Mouse (Mus musculus) forebrain, embryonic 11.5 days (tissue): ENCODE data around the gene Vps33b. TPM values are rescaled to one million over a fixed set of nuclear protein-coding genes. Genes with fewer than 3 reads are reported as not detected.
"Not testable (repeated sequence)": the region's sequence is repeated elsewhere in the genome, so short reads cannot be mapped to it uniquely, and the experiment has no call there.

Experiments used
- ATAC-seq: fragments of 200-750 bp; cut with Nextera tagmentation; replicated peaks from 2 replicates; pipeline ENCODE4 v1.8.0; 2017; ENCODE audit warnings: moderate TSS enrichment; ENCODE audit not compliant: low FRiP score
- DNase-seq: peaks from one replicate; pipeline ENCODE4 v3.0.0-alpha.2; 2017; ENCODE audit warnings: low spot score
- H3K27ac ChIP-seq: fragments of 300-500 bp; sonication (generic); 2 replicates; pipeline ENCODE4 v1.5.1; 2014; ENCODE audit warnings: low read depth, low read length
- H3K27me3 ChIP-seq: fragments of 300-500 bp; sonication (generic); 2 replicates; pipeline ENCODE4 v1.6.1; 2014; ENCODE audit warnings: mild to moderate bottlenecking, low read length, mixed read lengths; ENCODE audit not compliant: control insufficient read depth, insufficient read depth
- H3K36me3 ChIP-seq: fragments of 300-500 bp; sonication (generic); 2 replicates; pipeline ENCODE4 v1.6.1; 2014; ENCODE audit warnings: mild to moderate bottlenecking, low read length, moderate library complexity, mixed read lengths; ENCODE audit not compliant: control insufficient read depth, insufficient read depth
- H3K4me1 ChIP-seq: fragments of 300-500 bp; sonication (generic); replicated peaks from 2 replicates; pipeline ENCODE4 v1.6.1; 2014; ENCODE audit warnings: low read length, mixed read lengths; ENCODE audit not compliant: control insufficient read depth, insufficient read depth
- H3K4me2 ChIP-seq: fragments of 300-500 bp; sonication (generic); 2 replicates; pipeline ENCODE4 v1.6.1; 2014; ENCODE audit warnings: low read depth, mild to moderate bottlenecking, low read length, moderate library complexity, mixed read lengths; ENCODE audit not compliant: severe bottlenecking
- H3K4me3 ChIP-seq: fragments of 300-500 bp; sonication (generic); 2 replicates; pipeline ENCODE4 v1.5.1; 2014; ENCODE audit warnings: low read depth, low read length
- H3K9ac ChIP-seq: fragments of 300-500 bp; sonication (generic); 2 replicates; pipeline ENCODE4 v1.6.1; 2014; ENCODE audit warnings: low read length
- H3K9me3 ChIP-seq: fragments of 300-500 bp; sonication (generic); 2 replicates; pipeline ENCODE4 v1.6.1; 2016; ENCODE audit warnings: low read length, mixed read lengths; ENCODE audit not compliant: control insufficient read depth
- WGBS: fragments of 180-500 bp; shearing (Covaris S2); extraction: QIAGEN DNeasy Blood & Tissue Kit; methylation state at CpG from one replicate; pipeline ENCODE4 v1.1.7; 2014; 5-methylcytosine and 5-hydroxymethylcytosine counted together
- polyA plus RNA-seq: library from polyadenylated mRNA; unstranded; fragments of >200 nt; fragmentation: Nextera tagmentation; extraction: Ambion mirVana; gene quantifications from 2 replicates; pipeline ENCODE4 v1.2.1, GENCODE M21; 2014

Gene Vps33b
- polyA plus RNA-seq, 1 experiment from 2014 or later, result 20.6 TPM

DNA sequence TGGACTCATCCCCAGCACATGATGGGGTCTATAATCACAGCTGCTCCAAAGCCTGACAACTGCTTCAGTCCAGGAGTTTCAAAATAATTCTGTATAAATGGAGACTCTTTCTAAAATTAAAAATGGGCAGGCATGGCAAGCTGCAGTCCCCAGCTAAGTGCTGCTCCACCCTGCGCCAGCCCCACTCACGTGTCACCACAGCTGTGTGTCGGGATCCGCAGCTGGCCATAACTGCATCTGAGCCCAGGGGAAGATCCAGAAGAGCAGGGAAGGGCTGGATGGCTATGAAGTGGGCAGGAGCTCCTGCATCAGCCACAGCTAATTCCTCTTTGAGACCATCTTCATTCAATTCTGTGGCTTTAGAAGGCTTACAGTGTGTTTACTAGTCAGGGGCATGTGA lies 49.2 kb downstream of the Vps33b start:
- no peak for ATAC-seq
- no peaks in the 10 kb centered on the region for H3K27me3 ChIP-seq
- H3K4me3 ChIP-seq, result no peak overlapping the region
- peaks cover 15% of the 10 kb centered on the region for H3K36me3 ChIP-seq
- no peak overlapping the region for H3K9ac ChIP-seq
- H3K4me1 ChIP-seq, result 0 out of 2 replicates have a peak, but pooled peaks cover 4% of the 10 kb centered on the region
- H3K9me3 ChIP-seq, result no peaks in the 10 kb centered on the region
- no peak overlapping the region for H3K27ac ChIP-seq
- no peak for DNase-seq
- no peak overlapping the region for H3K4me2 ChIP-seq
- WGBS, result 95% methylated on average over 4 of the region's 4 CpGs

DNA sequence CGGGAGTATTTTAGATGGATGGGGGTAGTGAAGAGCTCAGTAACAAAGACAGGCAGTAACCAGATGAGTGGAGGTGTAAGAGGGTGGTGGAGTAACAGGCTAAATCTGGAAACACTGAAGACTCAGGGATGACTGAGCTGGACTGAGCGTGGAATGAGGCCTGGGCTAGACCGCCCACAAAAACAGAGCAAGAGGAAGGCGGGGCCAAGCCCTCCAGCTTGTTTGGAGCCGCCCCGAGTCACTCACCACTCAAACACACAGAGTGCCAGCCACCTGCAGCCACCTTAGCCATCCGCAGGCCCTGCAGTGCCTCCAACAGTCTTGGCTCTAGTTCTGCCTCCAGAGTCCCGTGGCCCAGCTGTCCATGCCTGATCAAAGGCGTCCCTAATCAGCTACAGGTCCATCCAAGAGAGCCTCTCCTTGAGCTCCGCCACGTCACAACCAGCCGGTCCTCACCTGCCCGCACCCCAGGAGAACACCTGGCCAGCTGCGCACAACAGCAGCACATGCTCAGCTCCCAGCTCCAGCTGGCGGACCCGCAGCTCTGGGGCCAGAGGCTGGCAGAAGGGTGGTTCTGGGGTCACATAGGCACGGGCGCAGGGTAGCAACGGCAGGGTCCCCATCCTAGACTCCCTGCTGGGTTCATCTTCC lies 50.5 kb downstream of the Vps33b start:
- no peaks in the 10 kb centered on the region for H3K27me3 ChIP-seq
- H3K36me3 ChIP-seq, result peaks cover 2% of the 10 kb centered on the region; the same call in 1 of the 2 replicates
- no peaks in the 10 kb centered on the region for H3K9me3 ChIP-seq
- H3K4me3 ChIP-seq, result no peak overlapping the region
- 82% methylated on average over 19 of the region's 19 CpGs for WGBS
- H3K27ac ChIP-seq, result no peak overlapping the region
- no peak for DNase-seq
- ATAC-seq, result no peak
- H3K4me1 ChIP-seq, result 0 out of 2 replicates have a peak, but pooled peaks cover 4% of the 10 kb centered on the region
- no peak overlapping the region for H3K4me2 ChIP-seq
- H3K9ac ChIP-seq, result no peak overlapping the region

DNA sequence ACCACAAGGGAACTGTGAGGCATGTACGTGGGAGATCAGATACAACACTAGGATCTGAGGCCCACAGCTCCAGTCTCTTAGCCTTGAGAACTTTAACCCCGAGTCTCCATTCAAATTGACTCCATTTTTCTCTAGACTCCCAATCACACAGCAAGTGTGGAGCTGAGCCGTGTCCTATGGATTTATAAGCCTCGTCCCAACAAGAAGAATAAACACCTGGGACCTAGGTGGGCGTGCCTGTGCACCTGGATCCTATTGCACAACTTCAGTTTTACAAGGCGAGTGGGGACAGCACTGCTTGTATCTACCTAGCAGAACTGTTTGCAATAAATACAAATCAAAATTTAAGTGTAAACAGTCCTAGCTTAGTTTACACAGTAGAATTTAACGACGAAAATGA lies 53.9 kb downstream of the Vps33b start:
- no peak for ATAC-seq
- peaks cover 9% of the 10 kb centered on the region; the same call in 1 of the 2 replicates for H3K36me3 ChIP-seq

DNA sequence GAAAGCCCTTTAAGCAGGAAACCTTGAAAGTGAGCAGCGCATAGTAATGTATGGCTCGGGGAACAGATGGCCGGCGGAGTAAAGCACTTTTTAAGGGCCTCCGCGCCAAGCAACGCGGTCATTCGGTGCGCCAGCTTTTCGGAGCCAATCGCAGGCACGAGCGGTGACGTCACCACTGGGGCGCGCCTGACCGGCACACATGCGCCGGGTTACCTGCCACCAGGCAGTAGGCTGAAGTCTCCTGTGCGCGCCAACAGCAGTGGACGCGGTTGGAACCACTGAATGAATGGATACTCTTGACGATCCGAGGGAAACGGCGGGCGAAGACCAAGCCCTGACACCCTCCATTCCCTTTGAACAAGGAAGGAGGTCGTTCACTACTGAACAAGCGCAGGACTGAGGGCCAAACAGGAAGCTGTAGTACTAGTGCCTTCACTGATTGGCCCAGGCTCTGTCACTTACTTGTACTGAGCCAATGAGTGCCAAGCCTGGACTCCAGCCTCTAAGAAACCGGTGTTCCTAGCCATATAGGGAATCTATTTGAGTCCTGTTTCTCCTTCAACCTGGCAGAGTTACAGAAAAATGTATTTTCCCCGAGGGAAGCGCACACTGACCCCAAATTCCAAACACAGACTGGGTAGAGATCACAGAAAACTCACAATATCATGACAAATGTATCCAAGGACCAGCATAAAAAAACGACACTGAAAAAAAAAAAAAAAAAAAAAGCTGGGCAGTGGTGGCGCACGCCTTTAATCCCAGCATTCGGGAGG lies 54.8 kb downstream of the Vps33b start, which contains the start of gene Rccd1:
TSS of gene Rccd1 (minus strand) at position 412 of the 773 bp plus-strand sequence.
- ATAC-seq (peak; percentile 99), DNase-seq (peak; percentile 96)
- 2% methylated on average over 38 of the region's 38 CpGs for WGBS
- peaks cover 9% of the 10 kb centered on the region; the same call in 1 of the 2 replicates for H3K36me3 ChIP-seq
- H3K27ac ChIP-seq, result peak within 1 kb of the TSS; percentile 66; the same call in 1 of the 2 replicates
- H3K9me3 ChIP-seq, result no peaks in the 10 kb centered on the region
- peak within 1 kb of the TSS; percentile 74 for H3K9ac ChIP-seq
- H3K4me2 ChIP-seq, result peak within 1 kb of the TSS; percentile 76
- 0 out of 2 replicates have a peak, but pooled peaks cover 5% of the 10 kb centered on the region for H3K4me1 ChIP-seq
- peak within 1 kb of the TSS; percentile 53 for H3K4me3 ChIP-seq
- no peaks in the 10 kb centered on the region for H3K27me3 ChIP-seq

More for the DNA sequence above, 53.9 kb downstream of the Vps33b start:
- Histone ChIP-seq H3K4me1 (0 out of 2 replicates have a peak, but pooled peaks cover 5% of the 10 kb centered on the region), H3K27me3 (no peaks in the 10 kb centered on the region), H3K4me3 (peak overlapping the region; percentile 53), H3K9ac (peak overlapping the region; percentile 74), H3K9me3 (no peaks in the 10 kb centered on the region), H3K4me2 (peak overlapping the region; percentile 76), H3K27ac (no peak overlapping the region)
- DNase-seq, result no peak
- WGBS, result 20% methylated on average over 8 of the region's 8 CpGs

DNA sequence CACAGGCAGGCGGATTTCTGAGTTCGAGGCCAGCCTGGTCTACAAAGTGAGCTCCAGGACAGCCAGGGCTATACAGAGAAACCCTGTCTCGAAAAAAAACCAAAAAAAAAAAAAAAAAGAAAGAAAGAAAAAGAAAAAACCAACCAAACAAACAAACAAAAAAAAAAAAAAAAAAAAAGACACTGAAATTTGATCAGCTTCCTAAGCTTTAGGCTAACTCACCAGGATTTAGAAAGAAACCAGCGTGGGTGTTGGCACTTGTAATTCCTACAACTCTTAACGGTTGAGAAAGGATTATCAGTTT lies 55.3 kb downstream of the Vps33b start:
- not testable (repeated sequence) for ATAC-seq, H3K4me1 ChIP-seq, H3K9ac ChIP-seq, DNase-seq, H3K9me3 ChIP-seq, H3K4me2 ChIP-seq, H3K27ac ChIP-seq, H3K27me3 ChIP-seq
- Histone ChIP-seq H3K4me3 (0 out of 2 replicates have a peak overlapping the region, but pooled peaks have one; percentile 53), H3K36me3 (peaks cover 11% of the 10 kb centered on the region; the same call in 1 of the 2 replicates)
- WGBS, result 51% methylated on average over 5 of the region's 5 CpGs

DNA sequence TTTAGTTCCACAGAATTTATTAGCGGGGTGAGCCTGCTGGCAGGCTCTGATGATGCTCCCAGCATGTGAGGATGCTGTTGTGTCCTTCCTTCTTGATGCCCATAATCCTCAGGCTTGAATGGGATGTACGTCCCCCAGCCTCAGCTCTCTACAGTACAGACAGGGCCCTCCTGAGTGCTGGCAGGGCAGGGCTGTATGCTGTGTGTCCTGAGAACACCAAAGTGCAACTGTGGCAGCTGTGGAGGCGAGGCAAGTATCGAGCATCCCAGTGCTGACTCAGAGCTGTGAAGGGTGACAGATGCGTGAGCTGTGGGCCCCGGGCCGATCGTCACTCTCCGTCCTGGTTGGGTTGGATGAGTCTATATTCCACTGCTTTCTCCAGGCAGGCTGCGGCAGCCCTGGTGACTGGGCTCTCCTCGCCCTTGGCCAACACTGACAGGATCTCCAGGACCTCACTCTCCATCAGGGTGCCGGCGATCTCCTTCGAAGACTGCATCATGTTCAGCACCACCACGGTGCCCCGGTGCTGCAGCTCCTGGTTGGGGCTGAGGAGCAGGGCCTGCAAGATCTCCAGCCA lies 55.9 kb downstream of the Vps33b start:
- ATAC-seq (no peak), DNase-seq (no peak)
- Histone ChIP-seq H3K9me3 (no peaks in the 10 kb centered on the region), H3K36me3 (peaks cover 11% of the 10 kb centered on the region; the same call in 1 of the 2 replicates), H3K4me1 (0 out of 2 replicates have a peak, but pooled peaks cover 5% of the 10 kb centered on the region), H3K27ac (no peak overlapping the region), H3K4me2 (no peak overlapping the region), H3K4me3 (no peak overlapping the region), H3K9ac (no peak overlapping the region), H3K27me3 (no peaks in the 10 kb centered on the region)
- 96% methylated on average over 16 of the region's 16 CpGs for WGBS

DNA sequence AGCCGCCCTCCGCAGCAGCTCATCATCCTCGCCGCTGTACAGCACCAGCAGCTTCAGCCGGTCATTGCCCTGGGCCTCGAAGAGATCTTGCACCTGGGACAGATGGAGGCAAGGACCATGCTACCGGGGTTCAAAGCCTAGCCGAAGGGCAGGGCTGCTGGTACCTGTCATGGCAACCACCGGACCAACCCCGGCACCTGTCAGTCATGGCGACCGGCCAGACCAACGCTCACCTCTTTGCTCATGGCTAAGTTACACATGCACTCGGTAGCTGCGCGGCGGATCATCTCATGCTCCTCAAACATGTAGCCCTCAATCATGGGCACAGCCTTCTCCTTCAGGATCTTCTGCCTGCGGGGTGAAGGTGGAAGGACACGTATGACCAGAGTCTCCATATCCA lies 56.6 kb downstream of the Vps33b start:
- Histone ChIP-seq H3K36me3 (peaks cover 11% of the 10 kb centered on the region; the same call in 1 of the 2 replicates), H3K9ac (no peak overlapping the region), H3K9me3 (no peaks in the 10 kb centered on the region), H3K4me1 (0 out of 2 replicates have a peak, but pooled peaks cover 5% of the 10 kb centered on the region), H3K4me2 (no peak overlapping the region), H3K27ac (no peak overlapping the region), H3K27me3 (no peaks in the 10 kb centered on the region), H3K4me3 (no peak overlapping the region)
- no peak for ATAC-seq
- DNase-seq, result no peak
- 96% methylated on average over 19 of the region's 19 CpGs for WGBS

DNA sequence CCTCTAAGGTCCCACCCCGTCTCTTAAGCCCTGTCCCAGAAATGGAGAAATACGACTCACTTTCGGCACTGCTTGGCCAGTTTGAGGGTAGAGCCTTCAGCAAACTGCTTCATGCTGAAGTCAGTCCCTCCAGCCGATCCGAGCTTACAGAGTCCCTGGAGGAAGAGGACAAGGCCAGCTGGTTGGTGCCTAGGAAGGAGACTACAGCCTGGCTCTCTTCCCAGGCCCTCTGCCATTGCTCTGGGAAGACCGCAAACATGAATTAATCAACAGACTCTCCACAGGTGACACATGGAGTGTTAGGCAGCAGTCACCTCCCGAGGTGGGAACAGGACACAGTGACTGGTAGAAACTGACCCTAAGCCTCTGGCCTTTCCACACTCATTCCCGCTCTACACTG lies 60.8 kb downstream of the Vps33b start:
- no peak overlapping the region for H3K4me2 ChIP-seq
- peaks cover 34% of the 10 kb centered on the region for H3K36me3 ChIP-seq
- ATAC-seq (no peak), DNase-seq (no peak)
- H3K4me3 ChIP-seq, result no peak overlapping the region
- H3K9ac ChIP-seq, result no peak overlapping the region
- no peaks in the 10 kb centered on the region for H3K27me3 ChIP-seq
- H3K4me1 ChIP-seq, result no peaks in the 10 kb centered on the region
- WGBS, result 90% methylated on average over 8 of the region's 8 CpGs
- peaks cover 2% of the 10 kb centered on the region; the same call in 1 of the 2 replicates for H3K9me3 ChIP-seq
- no peak overlapping the region for H3K27ac ChIP-seq
